Mouse (Mus musculus) layer of hippocampus, adult 18-20 months (tissue): ENCODE measurements around the gene Sugct. TPM values are rescaled to one million over a fixed set of nuclear protein-coding genes. Genes with fewer than 3 reads are reported as not detected.
"Not testable (repeated sequence)": the region's sequence is repeated elsewhere in the genome, so short reads cannot be mapped to it uniquely, and the experiment has no call there.

Experiments
- DNase-seq, 2 experiments: peaks; one replicate each; pipeline ENCODE4 v3.0.0; 2022; ENCODE audit warnings: low spot score in 2 of 2
- total RNA-seq, 2 experiments: library from RNA; stranded (reverse); gene quantifications; 2 replicates each; pipeline ENCODE4 v1.2.3; 2021

The Sugct gene
- total RNA-seq, 2 experiments from 2014 or later = 2.8 to 3.0 TPM

DNA sequence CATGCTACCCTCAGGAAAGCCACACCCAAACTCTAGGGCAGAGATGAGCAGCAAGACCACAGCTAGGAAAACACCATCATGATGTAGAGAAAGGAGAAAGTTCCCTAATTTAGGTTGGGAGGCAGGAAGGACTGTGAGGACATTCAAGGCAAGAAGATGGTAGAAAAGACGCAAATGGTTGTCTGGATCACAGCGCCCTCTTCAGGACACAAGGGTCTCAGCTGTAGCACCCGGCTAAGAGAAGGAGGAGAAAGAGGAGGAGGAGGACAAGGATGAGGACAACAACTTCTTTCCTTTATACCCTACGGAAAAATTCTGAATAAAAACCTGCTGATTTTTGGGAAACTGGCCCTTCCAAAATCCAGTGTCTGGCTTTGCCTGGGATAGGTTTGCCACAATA is 774.0 kb downstream of the Sugct start:
- DNase-seq = peak in 1 of 2 experiments; percentile 13

DNA sequence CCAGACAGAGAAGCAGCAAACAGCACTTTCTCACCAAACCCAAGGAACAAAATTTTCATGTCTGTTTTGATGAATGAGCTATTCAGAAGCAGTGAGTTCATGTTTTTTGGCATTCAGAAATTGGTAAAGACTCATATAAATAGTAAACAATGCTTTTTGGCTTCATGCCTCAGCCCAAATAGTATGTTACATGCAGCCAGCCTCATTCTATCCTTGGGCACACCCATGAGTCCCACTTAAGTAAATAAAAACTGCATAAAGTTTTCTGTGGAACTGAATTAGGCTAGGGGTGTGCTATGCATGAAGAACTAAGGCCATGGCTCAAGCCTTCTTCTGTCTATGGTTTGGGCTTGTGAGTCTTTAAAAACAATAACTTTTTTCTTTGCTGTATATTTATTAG is 779.7 kb downstream of the Sugct start:
- no peak for DNase-seq

DNA sequence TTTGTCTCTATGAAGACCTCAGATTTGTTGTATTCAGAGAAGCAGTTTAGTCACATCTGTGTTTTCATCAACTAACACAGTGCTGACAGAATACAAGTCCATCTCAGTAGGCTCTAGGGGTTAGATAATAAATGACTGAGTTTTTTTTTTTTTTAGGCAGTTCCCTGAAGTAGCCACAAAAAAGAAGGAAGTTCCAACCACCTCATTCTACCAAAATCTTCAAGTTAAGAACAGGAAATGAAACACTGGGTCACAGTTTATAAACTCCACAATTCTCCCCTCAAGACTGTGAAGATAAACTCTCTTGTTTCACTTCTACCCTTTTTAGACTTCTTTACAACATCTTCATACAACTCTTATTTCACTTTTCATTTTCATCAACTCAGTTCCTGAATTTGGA is 783.1 kb downstream of the Sugct start:
- DNase-seq = no peak

DNA sequence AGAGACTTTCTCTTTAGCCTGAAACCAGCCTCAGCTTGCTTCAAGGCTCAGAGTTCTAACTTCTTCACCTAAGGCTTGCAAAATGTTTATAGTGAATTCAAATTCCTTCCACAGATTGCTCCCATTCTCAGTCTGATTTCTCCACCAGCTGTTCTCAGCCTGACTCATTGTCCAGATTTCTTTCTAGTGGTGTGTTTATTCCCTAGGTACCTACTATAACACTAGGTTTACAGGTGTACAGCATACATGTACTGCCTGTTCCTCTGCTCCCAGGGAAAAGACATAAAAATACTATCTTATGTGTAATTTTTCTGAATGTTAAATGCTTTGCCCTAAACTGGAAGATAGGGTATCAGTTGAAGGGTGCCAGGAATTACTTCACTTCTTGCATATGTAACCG is 788.4 kb downstream of the Sugct start:
- DNase-seq = no peak

DNA sequence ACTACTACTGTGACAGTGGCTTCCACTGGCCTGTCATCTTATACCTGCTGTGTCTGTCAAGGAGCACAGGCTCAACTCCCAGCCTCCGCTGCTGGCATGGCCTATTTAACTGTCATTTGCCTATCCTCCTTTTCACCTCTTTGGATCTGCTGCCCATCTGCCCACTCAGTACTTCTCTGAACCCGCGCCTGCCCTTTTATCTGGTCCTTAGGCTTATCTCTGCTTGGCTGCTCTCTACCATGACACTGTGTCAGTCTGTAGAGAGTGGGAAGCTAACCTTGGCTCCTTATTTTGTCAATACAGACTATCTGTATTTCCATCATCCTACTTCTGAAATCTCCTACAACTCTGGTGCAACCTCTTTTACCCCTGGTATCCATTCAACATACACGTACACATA is 793.9 kb downstream of the Sugct start:
- no peak for DNase-seq

DNA sequence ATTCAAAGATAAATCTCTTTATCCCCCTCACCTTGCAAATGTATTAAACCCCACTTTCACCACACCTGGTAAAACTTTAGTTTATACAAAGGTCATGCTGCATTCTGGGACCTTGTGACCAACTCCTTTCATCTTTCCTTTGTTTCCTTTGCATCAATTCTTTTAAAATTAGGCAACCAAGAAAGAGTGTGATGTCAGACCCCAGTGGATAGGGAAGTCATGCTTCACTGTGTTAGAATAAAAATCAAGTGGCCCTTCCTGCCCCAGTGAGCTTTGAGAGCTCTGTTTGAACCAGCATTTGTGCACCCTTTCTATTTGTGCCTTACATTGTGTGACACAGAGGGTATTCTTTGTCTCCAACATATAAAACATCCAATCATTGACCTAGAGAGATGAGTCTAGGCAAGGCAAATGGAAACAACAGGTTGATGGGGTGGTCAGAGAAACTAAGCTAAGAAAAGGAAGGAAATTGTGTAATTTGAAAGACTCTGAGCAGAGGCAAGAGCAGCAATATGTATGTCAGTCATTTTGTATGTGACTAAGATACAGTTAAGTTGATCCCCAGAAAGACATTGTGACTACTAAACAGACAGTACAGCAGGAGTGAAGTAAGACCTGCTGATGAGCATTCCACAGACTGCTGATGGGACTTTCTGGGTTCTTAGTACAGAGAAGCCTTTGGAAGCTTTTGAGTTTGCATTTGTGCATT is 797.1 kb downstream of the Sugct start:
- no peak for DNase-seq

DNA sequence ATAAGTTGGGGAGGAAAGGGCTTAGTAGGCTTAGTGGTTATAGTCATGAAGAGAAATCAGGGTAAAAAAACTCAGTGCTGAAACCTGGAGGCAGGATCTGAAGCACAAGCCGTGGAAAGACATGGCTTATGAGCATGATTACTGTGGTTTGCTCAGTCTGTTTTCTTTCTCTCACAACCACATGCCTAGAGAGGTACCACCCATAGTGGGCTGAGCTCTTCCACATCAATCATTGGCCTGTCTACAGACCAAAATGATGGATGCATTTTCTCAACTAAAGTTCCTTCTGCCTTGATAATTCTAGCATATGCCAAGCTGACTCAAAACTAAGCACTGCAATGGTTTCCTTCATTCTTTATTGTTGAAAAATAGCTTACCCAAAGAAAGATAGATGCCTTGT is 817.3 kb downstream of the Sugct start:
- DNase-seq = no peak

DNA sequence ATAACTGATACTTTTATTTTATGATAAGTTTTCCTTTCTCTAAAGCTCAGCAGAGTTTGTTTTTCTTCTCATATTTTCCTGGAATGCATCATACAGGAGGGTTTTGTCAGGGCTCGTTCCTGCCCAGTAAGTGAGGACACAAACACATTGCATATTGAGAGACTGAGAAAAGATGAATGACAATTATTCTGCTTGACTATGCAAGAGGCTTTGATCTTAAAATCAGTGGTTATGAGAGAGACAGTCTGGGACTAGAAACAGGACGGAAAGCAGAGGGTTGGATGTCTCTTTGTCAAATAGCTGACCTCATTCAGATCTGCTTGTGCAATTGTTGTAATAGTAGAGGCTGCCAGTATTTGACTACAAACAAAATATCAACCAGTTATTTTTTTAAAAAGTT is 835.4 kb downstream of the Sugct start:
- no peak for DNase-seq

DNA sequence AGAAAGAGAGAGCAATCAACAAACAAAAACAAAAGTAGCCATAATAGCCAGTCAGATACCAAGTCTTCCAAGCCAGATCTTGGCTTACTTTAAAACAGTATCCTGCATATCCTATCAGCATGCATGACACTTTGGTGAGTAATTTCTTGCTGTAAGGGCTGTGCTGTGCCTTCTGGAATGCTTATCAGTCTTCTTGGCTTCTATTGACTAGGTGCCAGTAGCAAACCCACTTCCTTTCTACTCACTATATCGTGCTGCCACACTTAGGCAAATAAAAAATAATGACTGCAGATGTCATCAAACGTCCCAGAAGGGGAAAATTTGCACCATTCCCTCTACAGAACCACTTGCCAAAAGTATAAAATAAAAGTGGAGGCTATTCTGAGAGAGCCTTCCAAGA is 848.1 kb downstream of the Sugct start:
- no peak for DNase-seq

DNA sequence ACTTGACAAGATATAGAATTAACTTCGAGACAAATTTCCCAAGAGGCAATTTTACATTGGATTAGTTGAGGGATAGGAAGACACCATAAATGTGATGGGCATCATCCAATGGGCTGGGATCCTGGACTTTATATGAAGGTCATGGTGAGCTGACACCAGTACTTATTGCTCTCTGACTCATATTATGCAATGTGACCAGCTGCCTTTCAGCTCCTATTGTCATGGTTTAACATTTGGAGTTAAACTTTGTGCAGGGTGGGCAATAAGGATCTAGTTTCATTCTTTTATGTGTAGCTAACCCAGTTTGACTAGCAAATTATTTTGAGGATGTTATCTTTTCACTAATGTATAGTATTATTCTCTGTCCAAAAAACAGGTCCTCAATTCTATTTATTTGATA is 854.4 kb downstream of the Sugct start:
- DNase-seq = no peak

DNA sequence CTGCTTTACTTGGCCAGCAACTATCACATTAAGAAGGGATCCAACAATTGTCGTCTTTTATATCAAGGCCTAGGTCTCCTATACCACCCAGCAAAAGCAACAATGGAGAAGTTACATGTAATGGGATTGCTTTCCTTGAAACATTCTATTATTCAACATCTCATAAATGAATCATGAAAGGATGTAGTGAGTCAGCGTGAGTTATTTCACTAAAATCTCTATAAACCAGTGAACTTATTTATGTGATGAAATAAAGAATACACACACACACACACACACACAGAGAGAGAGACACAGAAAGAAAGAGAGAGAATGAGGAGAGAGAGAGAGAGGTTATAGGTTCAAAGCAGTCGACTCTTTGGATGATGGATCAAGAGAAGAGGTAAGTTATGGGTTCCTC is 856.9 kb downstream of the Sugct start:
- no peak for DNase-seq

DNA sequence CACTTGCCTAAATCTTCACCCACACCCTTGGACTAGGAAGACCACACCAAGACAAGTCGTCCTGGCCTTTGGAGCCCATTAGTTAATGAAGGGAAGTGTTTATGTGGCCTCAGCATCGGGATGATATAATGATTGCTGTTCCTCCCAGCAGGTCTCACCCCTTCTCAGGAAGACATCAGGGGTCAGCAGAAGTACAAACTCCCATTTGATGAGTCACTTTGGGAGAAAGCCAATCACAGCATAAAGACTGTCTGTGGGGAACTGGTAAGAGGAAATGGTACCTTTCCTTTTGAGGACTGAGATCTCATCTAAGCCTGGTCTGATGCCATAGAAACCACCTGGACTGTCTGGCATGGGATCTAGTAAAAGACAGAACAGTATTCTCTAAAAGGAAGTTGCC is 860.2 kb downstream of the Sugct start:
- no peak for DNase-seq

DNA sequence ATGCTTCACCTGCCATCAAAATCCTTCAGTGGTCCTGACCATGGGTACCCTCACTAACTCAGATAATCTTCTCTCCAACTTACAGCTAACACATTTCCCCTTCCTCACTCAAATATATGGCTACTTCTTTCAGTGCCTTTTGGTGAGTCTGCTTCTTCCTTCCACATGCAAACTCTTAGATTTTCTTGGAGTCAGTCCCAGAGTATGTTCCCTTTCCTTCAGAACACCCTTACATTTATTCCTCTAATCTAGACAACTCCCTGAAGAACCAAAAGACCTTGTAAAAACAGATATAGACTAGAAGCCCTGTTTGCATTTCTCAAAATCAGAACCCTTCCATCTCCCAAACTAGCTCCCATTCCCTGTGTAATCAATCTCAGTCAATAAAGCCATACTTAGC is 862.3 kb downstream of the Sugct start:
- no peak for DNase-seq

DNA sequence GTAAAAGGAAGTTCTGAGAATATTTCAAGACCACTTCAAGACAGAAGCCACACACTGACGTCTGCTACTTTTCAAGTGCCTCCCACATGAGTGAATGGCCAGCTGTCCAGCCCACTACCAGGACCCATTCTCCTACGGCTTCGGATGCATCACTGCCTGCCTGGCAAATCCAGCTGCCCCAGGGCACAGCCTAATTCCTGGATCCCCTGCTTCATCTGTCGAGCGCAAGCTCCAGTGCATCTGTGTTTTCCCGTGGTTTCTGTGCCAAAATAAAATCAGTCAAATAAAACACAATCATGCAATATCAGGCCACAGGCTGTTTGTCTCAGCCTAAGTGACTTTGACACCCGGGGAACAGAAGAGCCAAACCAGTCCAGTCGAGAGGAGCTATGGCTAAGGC is 863.5 kb downstream of the Sugct start:
- DNase-seq = peak in 1 of 2 experiments; percentile 13

DNA sequence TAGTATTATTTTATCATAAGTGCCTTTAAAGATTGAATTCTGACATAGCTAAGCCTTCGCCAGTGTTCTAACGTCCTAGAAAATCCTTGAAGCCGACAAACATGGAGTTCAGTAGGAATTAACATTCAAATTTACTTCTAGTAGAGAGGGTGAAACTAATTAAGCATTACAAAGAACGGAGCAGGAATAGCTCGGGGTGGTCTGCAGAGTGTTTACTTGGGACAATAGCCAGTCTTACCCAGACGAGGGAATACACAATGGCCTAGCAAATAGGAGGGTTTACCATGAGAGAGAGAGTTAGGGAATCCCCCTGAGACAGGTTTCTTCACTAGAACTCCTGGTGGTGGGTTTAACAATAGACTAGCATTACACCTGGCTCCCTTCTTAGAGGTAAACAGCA is 865.1 kb downstream of the Sugct start:
- DNase-seq = not testable (repeated sequence)

DNA sequence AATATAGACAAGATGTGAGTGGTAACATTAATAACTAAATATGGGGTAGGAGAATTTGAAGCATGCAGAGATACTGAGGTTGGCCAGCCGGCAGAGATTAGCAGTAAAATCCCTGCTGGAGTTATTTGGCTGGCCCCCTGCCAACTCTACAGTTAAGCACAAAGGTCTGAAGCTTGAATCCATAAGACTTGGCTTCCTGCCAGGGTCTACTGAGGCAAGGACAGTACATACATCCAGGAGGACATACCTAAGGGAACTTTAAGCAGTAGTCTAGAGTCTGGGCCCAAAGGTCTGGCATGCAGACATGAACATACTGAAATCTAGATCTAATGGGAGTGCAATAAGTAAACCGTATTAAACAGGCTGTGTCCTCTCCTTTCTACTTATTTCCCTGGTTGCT is 865.8 kb downstream of the Sugct start:
- no peak for DNase-seq

DNA sequence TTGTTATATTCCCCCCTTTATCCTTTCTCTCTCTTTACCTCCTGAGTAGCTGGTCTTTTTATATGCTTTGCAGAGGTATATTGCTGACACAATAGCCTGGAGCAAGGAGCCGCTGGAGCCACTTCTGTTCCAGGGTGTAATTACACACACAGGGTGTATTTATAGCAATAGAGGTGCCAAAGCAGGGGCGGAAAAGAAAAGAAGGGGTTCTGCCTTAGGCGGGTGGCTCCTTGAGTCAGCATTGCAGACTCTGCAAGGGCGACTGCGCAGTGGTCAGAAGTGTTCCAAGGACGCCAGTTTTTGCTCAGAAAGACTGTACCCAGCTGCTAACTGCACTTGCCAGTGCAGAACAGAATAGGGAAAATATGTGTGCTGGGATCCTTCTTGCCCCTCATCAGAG is 869.7 kb downstream of the Sugct start:
- DNase-seq = no peak

DNA sequence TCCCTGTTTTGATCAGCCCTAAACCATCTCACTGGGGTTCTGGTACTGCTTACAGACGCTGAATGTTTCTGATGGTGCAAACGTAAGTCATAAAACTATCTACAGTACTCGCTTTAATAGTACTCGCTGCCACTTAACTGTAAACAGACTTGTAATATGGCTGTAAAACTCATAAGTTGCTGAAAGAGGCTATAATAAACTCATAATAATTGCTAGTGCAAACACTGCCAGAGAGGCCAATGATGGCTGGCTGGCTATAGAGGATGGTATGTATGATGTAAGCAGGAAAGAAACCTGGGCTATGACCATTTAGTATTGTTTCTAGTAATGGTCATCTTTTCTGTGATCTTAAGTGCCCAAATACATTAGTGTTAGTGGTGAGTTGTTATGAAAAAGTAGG is 873.6 kb downstream of the Sugct start:
- no peak for DNase-seq

DNA sequence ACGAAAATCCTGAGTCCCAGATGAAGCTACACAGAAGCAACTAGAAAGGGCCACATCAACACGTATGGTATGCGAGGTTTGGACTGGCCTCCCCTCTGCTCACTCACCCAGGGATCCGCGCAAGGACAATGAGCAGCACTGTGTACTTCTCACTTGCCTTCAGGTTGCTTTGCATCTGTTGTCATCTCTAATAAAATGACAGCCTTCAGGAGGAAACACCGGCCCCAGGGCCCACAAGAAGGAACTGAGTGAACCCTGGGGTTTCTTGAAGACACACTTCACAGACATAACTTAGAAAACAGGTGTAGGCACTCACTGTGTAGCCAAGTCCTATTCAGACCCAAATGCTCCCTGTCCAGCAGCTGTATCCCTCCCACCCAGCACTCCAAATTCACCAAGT is 877.9 kb downstream of the Sugct start:
- DNase-seq = no peak

DNA sequence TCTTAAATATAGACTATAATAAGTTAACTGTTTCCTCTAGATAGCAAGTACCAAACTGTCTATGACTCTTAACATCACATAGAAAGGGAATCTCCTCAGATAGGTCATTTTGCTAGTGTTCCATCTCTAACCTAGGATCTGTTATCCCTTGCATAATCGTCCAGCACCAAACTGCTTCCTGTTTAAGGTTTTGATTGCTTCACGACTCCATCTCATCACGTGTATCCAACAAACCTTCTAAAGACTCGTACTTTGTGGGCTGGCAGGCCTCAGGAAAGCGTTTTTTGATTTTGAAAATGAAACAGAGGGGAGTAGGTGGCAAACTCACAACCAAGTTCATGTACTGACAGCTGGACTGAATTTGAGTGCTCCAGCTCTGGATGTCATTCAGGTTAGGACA is 878.6 kb downstream of the Sugct start:
- DNase-seq = no peak

DNA sequence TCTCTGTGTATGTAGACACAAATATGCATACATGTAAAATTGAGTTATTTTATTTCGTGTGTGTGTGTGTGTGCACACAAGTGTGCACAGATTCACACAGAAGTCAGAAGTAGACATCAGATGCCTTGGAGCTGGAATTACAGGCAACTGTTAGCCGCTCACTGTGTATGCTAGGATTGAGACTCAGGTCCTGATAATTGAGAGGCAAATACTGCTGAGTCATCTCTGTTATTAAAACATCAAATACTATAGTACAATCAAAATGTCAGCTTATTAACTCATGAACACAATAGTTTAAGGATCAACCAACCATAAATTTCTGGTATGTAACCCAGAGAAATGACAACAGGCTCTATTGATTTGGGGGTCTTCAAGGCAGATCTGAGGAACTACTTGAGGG is 883.1 kb downstream of the Sugct start:
- DNase-seq = no peak
